Mouse (Mus musculus) erythroblast, adult 5-6 weeks (primary cell): Measurements from ENCODE around the gene Armc3. TPM values are rescaled to one million over a fixed set of nuclear protein-coding genes. Genes with fewer than 3 reads are reported as not detected.
"Not testable (repeated sequence)": the region's sequence is repeated elsewhere in the genome, so short reads cannot be mapped to it uniquely, and the experiment has no call there.

Source experiments
- ATAC-seq: replicated peaks from 2 replicates; pipeline ENCODE4 v1.8.0; 2016; ENCODE audit warnings: moderate number of reproducible peaks, mild to moderate bottlenecking, moderate TSS enrichment, inconsistent platforms; ENCODE audit not compliant: poor library complexity, low FRiP score, severe bottlenecking
- total RNA-seq, 2 experiments: library from RNA; stranded (forward) in 1 of 2; stranded (reverse) in 1 of 2; fragments of 150-400 nt in 1 of 2; fragments of 200-764, 138-1000 nt in 1 of 2; gene quantifications; 2 replicates each; pipeline versions ENCODE4 v1.2.3 to v1.2.4; 2015 to 2017; ENCODE audit warnings: low replicate concordance in 2 of 2

Armc3 gene
- total RNA-seq, 2 experiments from 2014 or later = not detected

DNA sequence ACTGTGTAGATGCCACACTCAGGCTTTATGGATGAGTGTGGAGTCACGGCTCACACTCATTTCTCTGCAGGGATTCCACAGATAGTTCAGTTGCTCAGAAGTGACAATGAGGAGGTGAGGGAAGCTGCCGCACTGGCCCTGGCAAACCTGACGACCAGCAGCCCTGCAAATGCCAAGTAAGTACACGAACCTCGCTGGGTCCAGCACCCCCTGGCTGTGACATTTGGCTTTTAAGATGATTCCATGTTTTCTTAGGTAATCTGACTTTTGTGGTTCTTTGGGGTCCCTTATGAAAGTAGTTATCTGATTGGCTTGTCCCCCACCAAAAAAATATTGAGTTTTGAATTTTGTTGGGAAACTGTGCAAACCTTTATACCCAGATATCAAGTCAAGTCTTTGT is 70.9 kb downstream of the Armc3 start:
- ATAC-seq = no peak

DNA sequence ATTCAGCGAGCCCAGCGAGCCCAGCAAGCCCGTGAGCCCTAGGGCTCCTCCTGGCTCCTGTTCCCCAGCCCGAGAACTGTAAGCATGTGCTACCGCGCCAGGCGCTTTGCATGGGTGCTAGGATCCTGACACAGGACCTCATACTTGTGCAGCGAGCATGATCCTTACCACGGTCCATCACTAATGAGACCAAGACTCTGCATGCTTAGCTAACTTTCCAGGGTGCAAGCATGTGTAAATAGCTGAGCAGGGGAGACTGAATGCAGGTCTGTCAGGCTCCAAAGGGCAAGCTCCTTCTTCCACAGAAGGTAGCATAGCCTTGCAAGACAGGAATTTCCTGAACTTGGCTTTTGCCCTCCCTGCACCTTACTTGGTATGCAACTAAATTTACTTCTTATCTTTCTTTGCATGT is 71.6 kb downstream of the Armc3 start:
- no peak for ATAC-seq

DNA sequence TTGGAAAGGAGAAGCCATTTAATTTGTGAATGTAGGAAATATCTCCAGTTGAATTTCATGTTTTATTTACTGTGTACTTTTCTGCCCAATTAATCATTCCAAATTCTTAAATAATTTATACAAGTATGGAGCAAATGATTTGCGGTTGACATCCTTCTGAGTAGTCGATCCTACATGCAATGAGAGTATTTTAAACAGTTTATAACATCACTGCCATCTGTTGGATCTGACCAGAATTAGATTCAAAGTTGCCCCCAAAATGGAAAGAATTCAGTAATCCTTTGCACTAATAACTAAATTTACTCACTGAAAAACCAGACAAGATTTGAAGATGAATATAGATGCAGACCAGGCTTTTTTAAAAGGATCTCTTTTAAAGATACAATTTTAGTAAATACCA is 75.5 kb downstream of the Armc3 start:
- no peak for ATAC-seq

DNA sequence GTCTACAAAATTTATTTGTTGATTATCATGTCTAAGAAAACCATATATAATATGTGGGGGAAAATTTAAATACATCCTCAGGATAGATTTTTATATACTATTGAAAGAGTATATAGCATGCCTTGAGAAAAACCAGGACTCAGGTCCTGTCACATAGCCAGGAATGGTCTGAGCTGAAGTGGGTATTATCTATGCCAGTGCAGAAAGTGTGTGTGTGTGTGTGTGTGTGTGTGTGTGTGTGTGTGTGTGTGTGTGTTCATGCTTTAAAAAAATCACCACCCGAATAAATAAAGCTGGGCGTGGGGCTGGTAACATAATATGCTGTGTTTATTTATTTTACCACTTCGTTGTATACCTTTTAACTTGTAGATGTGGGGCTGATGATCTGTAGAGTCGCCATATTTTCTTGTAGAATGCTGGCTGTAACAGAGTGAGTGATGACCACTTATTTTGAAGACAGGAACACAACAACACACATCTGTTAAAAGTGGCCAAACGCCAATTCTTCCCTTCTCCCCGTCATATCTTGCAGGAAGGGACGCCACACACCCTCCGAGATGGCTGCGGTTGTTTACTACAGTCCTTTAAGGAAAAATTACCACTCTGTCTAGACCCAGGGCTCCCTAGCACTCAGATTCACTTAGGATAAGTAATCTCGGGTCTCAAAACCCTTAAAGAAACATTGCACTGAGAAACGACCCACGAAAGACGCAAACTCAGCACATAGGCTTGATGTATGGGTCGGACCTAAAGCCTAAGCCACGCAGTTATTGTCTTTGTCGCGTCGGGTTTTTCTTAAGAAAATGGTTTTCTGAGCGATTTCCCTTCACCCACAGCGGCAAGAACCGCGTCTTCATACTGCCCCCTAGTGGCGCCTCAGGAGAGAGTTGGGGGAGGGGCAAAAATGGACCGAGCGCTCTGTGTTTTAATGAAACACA is 76.8 kb downstream of the Armc3 start:
- ATAC-seq = peak; percentile 75

DNA sequence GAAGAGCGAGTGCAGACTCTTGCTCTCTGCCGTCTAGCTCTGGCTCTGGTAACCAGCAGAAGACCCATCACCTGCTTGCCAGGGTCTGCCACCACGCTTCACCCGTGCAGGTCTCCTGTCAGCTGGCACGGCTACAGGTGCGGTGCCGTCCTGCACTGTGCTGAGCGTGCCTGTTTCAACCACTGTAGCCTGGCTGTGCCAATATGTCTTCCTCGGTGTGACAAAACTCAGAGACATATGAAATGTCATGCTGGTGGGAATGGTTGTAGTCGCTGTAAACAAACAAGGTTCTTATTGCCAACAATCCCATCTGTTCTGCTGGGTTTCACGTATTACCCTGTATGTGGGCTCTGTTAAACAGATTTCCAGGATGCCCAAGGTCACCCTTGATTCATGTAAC is 81.2 kb downstream of the Armc3 start:
- ATAC-seq = no peak

DNA sequence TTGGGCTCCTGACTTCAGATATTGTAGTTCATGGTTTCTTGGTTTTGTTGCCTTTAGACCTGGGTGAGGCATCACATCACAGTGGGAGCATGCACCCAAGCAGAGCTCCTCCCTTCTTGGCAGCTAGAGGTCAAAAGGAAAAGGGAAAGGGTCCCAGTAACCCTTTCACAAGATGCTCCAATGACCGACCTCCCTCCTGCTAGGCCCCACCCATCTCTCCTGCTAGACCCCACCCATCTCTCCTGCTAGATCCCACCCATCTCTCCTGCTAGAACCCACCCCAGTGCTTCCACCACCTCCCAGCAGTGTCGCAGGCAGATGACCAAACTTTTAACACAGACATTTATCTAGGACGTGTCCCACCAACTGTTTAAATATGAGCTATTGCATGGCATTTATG is 93.3 kb downstream of the Armc3 start:
- ATAC-seq = no peak

DNA sequence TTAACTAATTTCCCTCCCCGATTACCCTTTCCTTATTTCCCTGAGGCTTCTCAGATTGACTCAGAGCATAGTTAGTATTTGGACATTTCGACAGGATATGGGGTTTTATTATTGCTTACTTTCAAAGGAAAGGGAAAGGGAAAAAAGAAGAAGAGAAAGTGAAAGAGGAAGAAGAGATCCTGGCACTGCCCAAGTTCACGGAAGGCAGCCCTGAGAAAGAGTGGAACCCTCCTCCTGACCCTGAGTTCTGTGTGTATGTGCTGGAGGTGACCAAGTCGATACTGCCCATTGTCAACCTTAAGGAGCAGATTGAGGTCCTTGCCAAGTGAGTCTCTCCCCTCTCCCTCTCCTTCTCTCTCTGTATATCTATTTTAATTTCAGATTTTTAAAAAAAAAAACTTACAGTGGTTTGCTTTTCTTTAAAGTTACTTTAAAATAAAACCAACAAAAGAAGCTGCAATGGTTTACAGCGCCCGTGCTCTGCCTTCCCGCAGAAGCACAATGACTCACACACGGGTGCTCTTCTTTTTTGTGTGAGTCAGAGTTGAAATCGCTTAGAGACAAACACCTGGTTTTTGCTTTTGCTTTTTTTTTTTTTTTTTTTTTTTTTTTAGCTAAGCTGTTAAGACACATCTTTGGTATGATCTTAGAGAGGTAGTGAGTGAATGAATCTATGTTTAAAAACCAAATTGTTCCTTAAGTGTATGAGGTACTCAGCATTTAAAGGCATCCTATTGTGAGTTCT is 101.4 kb downstream of the Armc3 start:
- ATAC-seq = no peak

DNA sequence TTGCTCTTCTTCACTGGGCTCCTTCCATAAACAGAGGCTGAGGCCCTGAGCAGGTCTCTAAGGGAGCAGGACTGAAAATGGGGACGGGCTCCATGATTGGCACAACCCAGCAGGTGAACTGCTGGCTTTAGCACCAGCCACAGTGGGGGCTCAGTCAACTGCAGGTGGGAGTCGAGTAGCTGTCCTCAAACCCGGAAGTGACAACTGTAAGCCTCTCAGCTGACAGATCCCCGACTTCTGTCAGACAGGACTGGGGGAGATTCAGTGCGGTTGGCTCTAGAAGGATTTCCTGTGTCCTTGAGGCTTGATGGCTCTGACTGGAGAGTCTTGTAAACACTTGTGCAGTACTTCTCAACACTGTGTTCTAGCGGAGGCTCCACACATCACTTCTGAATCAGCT is 102.1 kb downstream of the Armc3 start:
- no peak for ATAC-seq

DNA sequence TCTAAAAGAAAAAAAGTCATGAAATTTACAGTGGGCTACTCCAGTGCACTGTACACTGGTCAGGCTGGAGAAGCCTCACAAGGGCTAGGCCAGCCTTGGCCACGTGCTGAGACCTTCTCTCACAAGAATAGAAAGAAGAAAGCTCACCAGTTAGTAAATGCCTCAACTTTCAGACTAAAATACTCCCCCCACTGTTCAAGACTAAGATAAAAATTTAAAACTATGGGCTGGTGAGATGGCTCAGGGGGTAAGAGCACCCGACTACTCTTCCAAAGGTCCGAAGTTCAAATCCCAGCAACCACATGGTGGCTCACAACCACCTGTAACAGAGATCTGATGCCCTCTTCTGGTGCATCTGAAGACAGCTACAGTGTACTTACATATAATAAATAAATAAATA is 104.0 kb downstream of the Armc3 start:
- ATAC-seq = not testable (repeated sequence)

DNA sequence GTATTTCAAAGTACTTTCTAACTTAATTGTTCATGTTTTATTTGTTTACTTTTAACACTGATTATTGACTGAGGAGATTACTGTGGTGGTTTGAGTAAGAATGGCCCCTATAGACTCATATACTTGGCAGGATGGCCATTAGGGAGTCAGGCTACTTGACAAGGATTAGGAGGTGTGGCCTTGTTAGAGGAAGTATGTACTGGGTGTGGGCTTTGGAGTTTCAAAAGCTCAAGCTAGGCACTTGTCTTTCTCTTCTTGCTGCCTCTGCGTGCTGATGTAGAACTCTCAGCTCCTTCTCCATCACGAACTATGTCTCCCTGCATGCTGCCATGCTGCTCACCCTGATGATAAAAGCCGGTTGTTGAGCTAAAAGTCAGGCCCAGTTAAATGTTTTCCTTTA is 111.4 kb downstream of the Armc3 start:
- ATAC-seq = no peak

DNA sequence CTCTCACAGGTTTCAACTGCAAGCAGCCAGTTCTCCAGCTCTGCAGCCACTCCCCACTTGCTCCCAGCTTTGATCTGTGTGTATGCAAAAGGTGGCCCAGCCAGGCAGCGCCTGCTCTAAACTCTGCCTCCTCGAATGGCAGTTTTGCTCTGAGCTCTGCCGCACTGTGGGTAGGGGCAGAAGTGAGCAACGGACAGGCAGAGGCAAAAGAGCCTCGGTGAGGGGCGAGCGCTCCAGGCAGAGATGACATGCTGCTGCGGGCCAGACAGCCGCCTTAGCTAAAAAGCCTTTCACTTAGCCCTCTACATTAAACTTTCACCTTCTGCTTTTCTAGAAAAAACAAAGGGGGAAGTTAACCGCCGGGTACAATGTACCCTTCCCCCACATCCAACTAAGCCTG is 117.0 kb downstream of the Armc3 start:
- no peak for ATAC-seq

DNA sequence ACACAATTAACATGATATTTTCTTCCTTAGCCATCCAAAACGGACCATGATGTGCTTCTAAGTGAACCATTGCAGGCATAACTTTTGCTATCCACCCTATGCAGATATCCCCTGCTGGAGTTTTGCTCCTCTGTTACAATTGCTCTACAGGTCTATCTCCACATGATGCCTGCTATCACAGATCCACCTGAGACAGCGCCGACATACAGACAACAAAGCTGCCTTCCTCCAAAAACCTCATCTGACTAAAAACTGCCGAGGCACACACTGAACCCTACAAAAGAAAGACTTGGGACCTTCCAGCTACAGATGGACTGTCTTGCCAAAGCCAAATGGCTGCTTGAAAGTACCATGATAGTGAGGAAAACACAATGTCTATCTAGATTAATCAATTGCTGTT is 117.6 kb downstream of the Armc3 start:
- ATAC-seq = no peak

DNA sequence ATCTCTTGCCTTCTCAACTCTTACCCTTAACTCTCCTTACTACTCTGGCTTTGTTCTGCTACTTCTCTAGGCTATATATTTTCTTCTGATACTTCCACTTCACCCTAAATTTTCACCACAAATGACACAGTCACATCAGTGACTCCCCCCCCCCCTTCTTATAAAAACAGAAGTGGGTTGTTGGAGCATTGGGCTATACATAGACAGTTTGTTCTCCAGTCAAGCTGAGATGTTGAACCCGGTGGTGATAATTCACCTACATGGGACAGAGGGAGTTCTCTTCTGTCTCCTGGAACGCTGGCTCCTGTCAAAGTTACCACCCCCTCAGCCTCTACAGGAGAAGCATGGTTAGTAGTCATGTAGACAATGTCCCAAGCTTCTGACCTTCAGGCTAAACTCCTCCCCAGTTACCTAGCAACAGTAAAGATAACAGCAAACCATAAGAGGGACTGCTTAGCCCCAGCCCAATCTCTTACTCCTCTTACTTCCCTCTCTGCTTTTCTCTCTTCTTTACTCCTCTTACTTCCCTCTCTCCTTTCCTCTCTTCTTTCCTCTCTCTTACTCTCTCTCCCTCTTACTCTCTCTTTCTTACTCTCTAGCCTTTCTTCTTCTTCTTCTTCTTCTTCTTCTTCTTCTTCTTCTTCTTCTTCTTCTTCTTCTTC is 118.2 kb downstream of the Armc3 start:
- ATAC-seq = not testable (repeated sequence)

DNA sequence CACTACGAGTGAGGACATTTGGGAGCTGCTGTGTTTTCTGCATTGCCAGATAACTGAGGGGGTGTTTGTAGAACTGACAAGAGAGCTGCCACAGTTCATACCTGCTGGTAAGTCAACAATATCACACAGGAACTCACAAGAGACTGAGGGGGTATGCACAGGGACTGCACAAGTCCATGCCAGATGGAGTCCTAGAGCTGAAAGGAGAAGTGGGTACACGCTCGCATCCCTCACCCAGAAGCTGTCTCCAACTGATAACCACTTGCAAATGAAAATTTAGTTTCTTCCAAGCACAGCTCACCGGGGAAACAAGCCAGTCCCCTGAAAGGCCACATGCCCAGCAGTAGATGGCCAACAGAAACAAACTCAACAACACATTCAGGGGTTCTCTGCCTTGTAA is 119.4 kb downstream of the Armc3 start:
- no peak for ATAC-seq

DNA sequence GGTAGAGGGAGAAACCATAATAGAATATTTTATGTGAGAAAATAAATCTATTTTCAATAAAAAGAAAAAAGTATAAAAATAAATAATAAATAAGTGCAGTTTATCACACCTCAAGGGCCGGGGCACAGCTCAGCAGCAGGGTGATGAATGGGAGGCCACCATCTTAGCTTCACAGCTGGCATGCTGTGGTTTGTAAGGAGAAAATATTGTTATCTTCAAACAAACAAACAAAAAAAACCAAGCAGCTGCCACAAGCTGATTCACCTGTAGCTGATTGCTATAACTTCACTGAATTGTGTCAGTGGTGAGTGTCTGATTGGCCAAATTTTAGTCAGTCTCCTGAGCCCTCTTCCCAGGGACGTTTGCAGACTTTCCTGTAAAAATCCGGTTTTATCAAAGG is 120.2 kb downstream of the Armc3 start:
- no peak for ATAC-seq

DNA sequence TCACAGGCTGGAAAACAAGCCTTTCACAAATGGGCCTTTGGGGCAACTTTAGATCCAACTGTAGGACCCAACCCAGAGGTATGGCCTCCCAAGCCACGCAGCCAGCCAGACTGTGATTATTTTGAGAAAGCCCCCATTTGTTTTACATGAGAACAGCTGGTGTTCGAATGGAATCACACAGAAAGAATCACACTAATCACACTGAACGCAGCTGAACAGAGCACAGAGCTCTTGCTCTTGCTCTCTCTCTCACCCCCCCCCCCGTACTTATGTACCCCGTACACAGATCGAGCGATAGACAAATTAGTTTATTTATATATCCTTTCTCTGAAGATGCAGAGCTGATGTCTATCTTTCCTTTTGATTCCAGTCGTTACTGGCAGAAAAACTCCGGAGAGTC is 123.3 kb downstream of the Armc3 start:
- no peak for ATAC-seq

DNA sequence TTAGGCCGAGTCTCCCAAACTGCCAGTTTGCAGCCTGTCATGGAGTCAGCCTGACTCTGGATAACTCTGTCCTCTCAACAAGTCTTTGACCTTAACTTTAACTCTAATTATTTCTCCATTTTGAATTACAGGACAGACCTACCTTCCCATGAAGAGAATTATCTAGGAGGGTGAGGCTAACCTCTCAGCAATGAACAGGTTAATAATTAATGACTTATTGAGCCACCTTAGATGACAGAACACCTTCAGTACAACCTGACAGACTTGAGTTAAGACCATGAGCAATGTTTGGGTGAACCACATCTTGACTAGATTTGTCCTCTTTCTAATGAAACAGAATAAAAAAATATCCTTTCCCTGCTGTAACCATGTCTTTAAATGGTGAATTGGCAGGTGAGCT is 127.3 kb downstream of the Armc3 start:
- ATAC-seq = no peak

DNA sequence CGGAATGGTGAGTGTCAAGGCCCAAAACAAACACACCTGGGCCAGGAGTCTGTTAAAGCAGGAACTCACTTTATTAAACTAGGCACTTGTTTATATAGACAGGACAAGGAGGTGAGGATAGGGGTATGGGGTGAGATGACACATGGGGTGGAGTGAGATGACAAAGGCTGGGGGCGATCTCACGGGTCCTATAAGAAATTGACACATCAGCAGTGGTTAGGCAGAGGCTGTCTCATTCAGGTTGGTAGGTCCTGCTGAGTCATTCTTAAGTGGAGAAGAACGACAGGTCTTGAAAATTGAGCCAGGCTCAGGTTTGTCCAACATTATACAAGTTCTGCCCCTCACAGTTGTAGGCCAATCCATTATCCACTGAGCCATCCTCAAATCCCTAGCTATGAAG is 128.7 kb downstream of the Armc3 start:
- no peak for ATAC-seq

DNA sequence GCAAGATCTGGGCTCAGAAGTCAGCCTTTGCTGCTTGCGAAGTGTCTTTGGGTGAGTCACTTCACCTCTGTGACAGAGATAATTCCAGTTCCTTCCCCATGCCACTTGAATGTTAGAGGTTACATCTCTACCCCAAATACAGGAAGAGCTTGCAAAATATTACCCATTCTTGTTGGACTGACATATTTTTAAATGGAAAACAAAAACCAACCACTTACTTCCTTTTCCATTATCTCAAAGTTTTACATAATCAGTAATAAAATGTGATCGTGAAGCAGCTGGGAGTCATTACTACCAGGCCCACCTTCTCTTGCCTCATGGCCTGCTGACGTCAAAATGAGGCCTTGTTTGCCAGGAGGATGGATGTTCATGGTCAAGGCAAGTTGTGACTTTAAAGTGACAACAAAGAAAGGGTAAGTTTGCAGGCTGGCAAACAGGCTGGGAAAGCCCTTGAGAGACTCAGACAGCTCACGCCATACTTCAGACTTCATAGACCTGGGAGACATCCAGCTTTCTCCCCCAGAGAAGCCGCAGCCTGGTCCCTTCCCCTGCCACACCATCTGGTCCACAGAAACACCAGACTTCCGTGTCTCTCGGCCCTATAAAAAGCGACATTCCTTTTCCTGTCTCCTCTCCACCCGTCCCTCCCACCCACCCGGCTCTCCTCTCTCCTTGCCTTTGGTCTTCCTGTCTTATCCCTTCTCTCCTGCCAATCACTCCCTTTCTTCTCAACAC is 145.0 kb downstream of the Armc3 start:
- ATAC-seq = no peak
